Mouse (Mus musculus) kidney, embryonic 14.5 days (tissue): ENCODE results near the gene Hist1h3e. TPM values are rescaled to one million over a fixed set of nuclear protein-coding genes. Genes with fewer than 3 reads are reported as not detected.
"Not testable (repeated sequence)": the region's sequence is repeated elsewhere in the genome, so short reads cannot be mapped to it uniquely, and the experiment has no call there.

Experiments
- ATAC-seq: fragments of 200-750 bp; cut with Nextera tagmentation; 2 replicates; pipeline ENCODE4 v1.8.0; 2017; ENCODE audit warnings: moderate number of reproducible peaks, mild to moderate bottlenecking, moderate TSS enrichment, moderate library complexity; ENCODE audit not compliant: low FRiP score, low TSS enrichment
- H3K27ac ChIP-seq: fragments of 300-500 bp; sonication (generic); 2 replicates; pipeline ENCODE4 v1.5.1; 2014; ENCODE audit warnings: low read depth, mild to moderate bottlenecking, low read length, moderate library complexity, mixed read lengths
- H3K27me3 ChIP-seq: fragments of 300-500 bp; sonication (generic); 2 replicates; pipeline ENCODE4 v1.6.1; 2014; ENCODE audit warnings: mild to moderate bottlenecking, low read length; ENCODE audit not compliant: control insufficient read depth, insufficient read depth
- H3K36me3 ChIP-seq: fragments of 300-500 bp; sonication (generic); 2 replicates; pipeline ENCODE4 v1.6.1; 2014; ENCODE audit warnings: low read length, mixed read lengths; ENCODE audit not compliant: control insufficient read depth, insufficient read depth
- H3K4me1 ChIP-seq: fragments of 300-500 bp; sonication (generic); 2 replicates; pipeline ENCODE4 v1.6.1; 2014; ENCODE audit warnings: low read length, mixed read lengths; ENCODE audit not compliant: control insufficient read depth, insufficient read depth
- H3K4me2 ChIP-seq: fragments of 300-500 bp; sonication (generic); replicated peaks from 2 replicates; pipeline ENCODE4 v1.6.1; 2014; ENCODE audit warnings: low read depth, mild to moderate bottlenecking, low read length
- H3K4me3 ChIP-seq: fragments of 300-500 bp; sonication (generic); 2 replicates; pipeline ENCODE4 v1.5.1; 2014; ENCODE audit warnings: mild to moderate bottlenecking, low read length
- H3K9ac ChIP-seq: fragments of 300-500 bp; sonication (generic); 2 replicates; pipeline ENCODE4 v1.6.1; 2014; ENCODE audit warnings: low read depth, mild to moderate bottlenecking, low read length, moderate library complexity
- H3K9me3 ChIP-seq: fragments of 300-500 bp; sonication (generic); 2 replicates; pipeline ENCODE4 v1.6.1; 2016; ENCODE audit warnings: low read length; ENCODE audit not compliant: control insufficient read depth
- WGBS: fragments of 180-500 bp; shearing (Covaris S2); extraction: QIAGEN DNeasy Blood & Tissue Kit; methylation state at CpG from one replicate; pipeline ENCODE4 v1.1.7; 2014; 5-methylcytosine and 5-hydroxymethylcytosine counted together
- polyA plus RNA-seq: library from polyadenylated mRNA; unstranded; fragments of >200 nt; fragmentation: Nextera tagmentation; extraction: Ambion mirVana; gene quantifications from 2 replicates; pipeline ENCODE4 v1.2.1, GENCODE M21; 2014

Gene Hist1h3e
- polyA plus RNA-seq, 1 experiment from 2014 or later = 11.4 TPM

GRCm38 (mm10) chr13:23585442-23586098 lies 23.4 kb upstream of the Hist1h3e start:
- not testable (repeated sequence) for H3K27me3 ChIP-seq, H3K9me3 ChIP-seq, H3K36me3 ChIP-seq
- peaks cover 17% of the 10 kb centered on the region for H3K4me1 ChIP-seq
- peak overlapping the region; percentile 44 for H3K4me3 ChIP-seq
- peak; percentile 87 for ATAC-seq
- under 1% methylated on average over 19 of the region's 36 CpGs for WGBS
- peak overlapping the region; percentile 71 for H3K9ac ChIP-seq
- H3K27ac ChIP-seq = peak overlapping the region; percentile 93
- H3K4me2 ChIP-seq = peak overlapping the region; percentile 60

GRCm38 (mm10) chr13:23585029-23585441 lies 22.9 kb upstream of the Hist1h3e start:
- H3K27ac ChIP-seq = peak overlapping the region; percentile 93
- H3K9me3 ChIP-seq = no peaks in the 10 kb centered on the region
- ATAC-seq = no peak
- peak overlapping the region; percentile 71 for H3K9ac ChIP-seq
- no peaks in the 10 kb centered on the region for H3K36me3 ChIP-seq
- peaks cover 17% of the 10 kb centered on the region for H3K4me1 ChIP-seq
- peak overlapping the region; percentile 44 for H3K4me3 ChIP-seq
- under 1% methylated on average over 21 of the region's 21 CpGs for WGBS
- peak overlapping the region; percentile 60 for H3K4me2 ChIP-seq
- H3K27me3 ChIP-seq = no peaks in the 10 kb centered on the region

- peaks cover 17% of the 10 kb centered on the region for H3K4me1 ChIP-seq
- H3K9me3 ChIP-seq = no peaks in the 10 kb centered on the region
- H3K4me2 ChIP-seq = peak overlapping the region; percentile 60
- no peaks in the 10 kb centered on the region for H3K36me3 ChIP-seq
- H3K4me3 ChIP-seq = peak overlapping the region; percentile 44
- peak overlapping the region; percentile 71 for H3K9ac ChIP-seq
- H3K27ac ChIP-seq = peak overlapping the region; percentile 93
- H3K27me3 ChIP-seq = no peaks in the 10 kb centered on the region
- no peak for ATAC-seq
Observed at GRCm38 (mm10) chr13:23584331-23584730, 22.2 kb upstream of the Hist1h3e start.

- Histone ChIP-seq H3K27ac (peak overlapping the region; percentile 97), H3K4me1 (peaks cover 17% of the 10 kb centered on the region), H3K4me2 (no peak overlapping the region), H3K4me3 (no peak overlapping the region), H3K9ac (no peak overlapping the region; the same call in 1 of the 2 replicates), H3K27me3 (no peaks in the 10 kb centered on the region), H3K36me3 (no peaks in the 10 kb centered on the region), H3K9me3 (no peaks in the 10 kb centered on the region)
- ATAC-seq = no peak
Observed at GRCm38 (mm10) chr13:23583387-23584068, 21.4 kb upstream of the Hist1h3e start.

GRCm38 (mm10) chr13:23582219-23583056 lies 20.3 kb upstream of the Hist1h3e start:
- H3K4me3 ChIP-seq = peak overlapping the region; percentile 56
- 12% methylated on average over 6 of the region's 6 CpGs for WGBS
- no peak for ATAC-seq
- no peaks in the 10 kb centered on the region for H3K27me3 ChIP-seq
- H3K27ac ChIP-seq = peak overlapping the region; percentile 97
- H3K9me3 ChIP-seq = no peaks in the 10 kb centered on the region
- peak overlapping the region; percentile 81 for H3K4me2 ChIP-seq
- peak overlapping the region; percentile 84 for H3K9ac ChIP-seq
- H3K4me1 ChIP-seq = peaks cover 17% of the 10 kb centered on the region
- H3K36me3 ChIP-seq = no peaks in the 10 kb centered on the region

- H3K9ac ChIP-seq = peak within 1 kb of the TSS; percentile 84
- H3K9me3 ChIP-seq = no peaks in the 10 kb centered on the region
- peak; percentile 90 for ATAC-seq
- peak within 1 kb of the TSS; percentile 56 for H3K4me3 ChIP-seq
- H3K4me2 ChIP-seq = peak within 1 kb of the TSS; percentile 81
- H3K36me3 ChIP-seq = no peaks in the 10 kb centered on the region
- H3K4me1 ChIP-seq = peaks cover 20% of the 10 kb centered on the region
- peak within 1 kb of the TSS; percentile 97 for H3K27ac ChIP-seq
- no peaks in the 10 kb centered on the region for H3K27me3 ChIP-seq
- WGBS = under 1% methylated on average over 43 of the region's 43 CpGs
Observed at GRCm38 (mm10) chr13:23581408-23582218, 19.4 kb upstream of the Hist1h3e start, which contains the start of gene Hist1h4d. Gene Hist1h4d, plus strand, starts transcription at chr13:23581598.

GRCm38 (mm10) chr13:23577835-23578234 lies 15.7 kb upstream of the Hist1h3e start:
- H3K4me1 ChIP-seq = peaks cover 13% of the 10 kb centered on the region
- H3K27me3 ChIP-seq = no peaks in the 10 kb centered on the region
- no peak overlapping the region for H3K9ac ChIP-seq
- no peaks in the 10 kb centered on the region for H3K36me3 ChIP-seq
- 98% methylated on average over 1 of the region's 1 CpGs for WGBS
- H3K4me2 ChIP-seq = no peak overlapping the region
- no peak overlapping the region for H3K4me3 ChIP-seq
- H3K9me3 ChIP-seq = no peaks in the 10 kb centered on the region
- 0 out of 2 replicates have a peak overlapping the region, but pooled peaks have one; percentile 37 for H3K27ac ChIP-seq
- no peak for ATAC-seq

GRCm38 (mm10) chr13:23576906-23577639 lies 14.9 kb upstream of the Hist1h3e start:
- Histone ChIP-seq H3K36me3 (no peaks in the 10 kb centered on the region), H3K27me3 (no peaks in the 10 kb centered on the region), H3K27ac (peak overlapping the region; percentile 78), H3K9me3 (no peaks in the 10 kb centered on the region), H3K4me2 (peak overlapping the region; percentile 60), H3K4me3 (peak overlapping the region; percentile 54), H3K4me1 (0 out of 2 replicates have a peak, but pooled peaks cover 11% of the 10 kb centered on the region), H3K9ac (peak overlapping the region; percentile 80; the same call in 1 of the 2 replicates)
- no peak for ATAC-seq
- 43% methylated on average over 6 of the region's 6 CpGs for WGBS
